Mouse (Mus musculus): ENCODE measurements at regions not wholly inside any gene's neighbourhood (a gene's known extent, or its start where the extent isn't known, plus 50 kb on each side); places are given as distances from the start of the nearest gene placed in this dataset.

DNA sequence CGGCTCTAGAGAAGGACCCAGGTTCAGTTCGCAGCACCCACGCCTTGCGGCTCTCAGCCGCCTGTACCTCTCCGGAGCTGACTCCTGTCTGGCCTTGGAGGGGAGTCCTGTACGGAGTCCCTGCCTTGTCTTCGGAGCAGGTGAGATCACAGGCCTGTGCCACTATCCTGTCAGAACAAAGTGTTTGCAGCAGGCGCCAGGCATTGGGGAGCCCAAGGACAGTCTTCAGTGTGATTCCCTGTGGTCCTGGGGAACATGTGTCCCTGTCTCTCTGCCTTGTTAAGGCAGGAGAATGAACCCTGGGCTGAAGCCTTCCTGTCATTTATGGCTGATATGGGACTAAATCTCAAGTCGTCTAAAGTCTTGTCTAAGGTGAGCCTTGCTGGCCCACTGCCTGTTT is 176.5 kb downstream of the Vrk1 start:
- in situ Hi-C loops (cut with MboI, MseI), result no loop called here

- in situ Hi-C loops (cut with MboI, MseI), result no loop called here
These were observed 181.7 kb downstream of the Vrk1 start for GRCm38 (mm10) chr12:106191771-106192170.

DNA sequence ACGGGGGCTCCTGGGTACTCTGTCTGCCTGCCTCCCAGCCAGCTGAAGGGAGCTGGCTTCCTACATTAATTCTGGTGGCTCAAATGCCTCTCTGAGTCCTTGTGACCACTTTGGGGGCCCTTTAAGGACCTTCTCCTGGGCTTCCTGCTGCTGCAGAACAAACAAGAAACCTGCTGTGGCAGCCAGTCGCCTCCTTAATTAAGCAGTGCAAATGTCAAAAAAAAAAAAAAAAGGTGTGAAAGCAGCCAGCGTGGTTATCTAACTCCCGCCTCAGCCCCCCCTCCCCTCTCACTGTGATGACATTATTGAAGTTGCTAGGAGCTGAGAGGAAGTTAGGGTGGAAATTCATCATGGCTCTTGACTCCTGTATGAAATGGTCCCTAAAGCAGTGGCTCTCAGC is 189.3 kb downstream of the Vrk1 start:
- in situ Hi-C loops (cut with MboI, MseI), result no loop called here

- in situ Hi-C loops (cut with MboI, MseI), result loop anchor here (5.0 kb wide), 1 partner anchor 74 kb away; no protein-coding TSS in a partner anchor
These were observed 193.5 kb downstream of the Vrk1 start for GRCm38 (mm10) chr12:106203526-106203925.

GRCm38 (mm10) chr12:106210959-106211358 is 200.9 kb downstream of the Vrk1 start:
- in situ Hi-C loops (cut with MboI, MseI), result no loop called here

- in situ Hi-C loops (cut with MboI, MseI), result no loop called here
These were observed 201.5 kb downstream of the Vrk1 start for GRCm38 (mm10) chr12:106211488-106211887.

- in situ Hi-C loops (cut with MboI, MseI), result no loop called here
These were observed 202.4 kb downstream of the Vrk1 start for GRCm38 (mm10) chr12:106212397-106212796.

DNA sequence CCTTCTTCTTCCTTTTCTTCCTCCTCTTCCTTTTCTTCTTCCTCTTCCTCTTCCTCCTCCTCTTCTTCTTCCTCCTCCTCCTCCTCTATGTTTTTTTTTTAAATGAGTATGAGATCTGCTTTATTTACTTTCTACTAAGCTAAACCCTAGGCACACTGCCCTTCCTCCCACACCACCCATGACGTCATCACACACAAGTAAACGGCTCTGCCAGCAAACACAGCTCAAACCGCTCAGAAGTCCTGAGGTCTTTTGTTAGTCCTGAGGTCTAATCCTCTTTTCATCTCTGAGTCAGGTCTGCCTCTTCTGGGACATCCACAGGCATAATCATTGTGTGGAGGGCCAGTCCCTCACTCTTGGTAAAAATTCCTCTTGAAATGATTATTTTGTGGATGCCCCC is 210.0 kb downstream of the Vrk1 start:
- in situ Hi-C loops (cut with MboI, MseI), result no loop called here

- in situ Hi-C loops (cut with MboI, MseI), result no loop called here
These were observed 216.2 kb downstream of the Vrk1 start for GRCm38 (mm10) chr12:106226276-106226675.

DNA sequence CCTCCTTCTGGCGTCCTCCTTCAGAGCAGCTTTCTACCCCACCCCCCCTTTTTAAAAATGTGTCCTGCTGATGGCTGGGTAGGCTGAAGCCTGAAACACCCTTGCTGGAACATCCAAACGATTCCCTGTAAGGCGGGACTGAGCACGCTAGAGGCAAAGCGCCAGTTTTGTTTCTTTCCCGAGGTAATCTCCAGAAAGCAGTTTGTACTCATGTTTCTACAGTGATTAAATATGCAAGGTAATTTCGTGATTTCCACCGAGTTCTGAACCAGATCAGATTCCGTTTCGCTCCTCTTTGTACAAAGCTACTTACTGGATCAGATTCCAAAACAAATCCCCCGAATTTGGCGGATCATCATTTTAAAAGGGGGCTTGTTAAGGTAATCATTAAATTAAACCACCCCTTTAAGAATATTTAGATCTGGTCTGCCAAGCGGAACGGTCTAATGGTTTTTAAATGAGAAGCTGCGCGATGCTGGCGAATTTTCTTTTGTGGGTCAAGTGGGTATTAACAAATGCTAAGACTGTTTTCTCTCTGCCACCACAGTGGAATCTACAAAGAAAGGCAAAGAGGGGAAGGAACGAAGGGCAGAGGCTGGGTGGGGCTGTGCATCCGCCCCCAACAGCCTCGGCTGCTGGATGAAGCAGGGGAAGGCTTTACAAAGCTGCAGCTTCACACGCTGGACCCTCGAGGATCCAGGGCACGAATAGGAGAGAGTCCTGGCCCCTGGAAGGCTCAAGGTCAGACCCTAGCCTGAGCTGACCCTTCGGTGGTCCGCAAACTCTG is 216.9 kb downstream of the Vrk1 start:
- in situ Hi-C loops (cut with MboI, MseI), result no loop called here

DNA sequence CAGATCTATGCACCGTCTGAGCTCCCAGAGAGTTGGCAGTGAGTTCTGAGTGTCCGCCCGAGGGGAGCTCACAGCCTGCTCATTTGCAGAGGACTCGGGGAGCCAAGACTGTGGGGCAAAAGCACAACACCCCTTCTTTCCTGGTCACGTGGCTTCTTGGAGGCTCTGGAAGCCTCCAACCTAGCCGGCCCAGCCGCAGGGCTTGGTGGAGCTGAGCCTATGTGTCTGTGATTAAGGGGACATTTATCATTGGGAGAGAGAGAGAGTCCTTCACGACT is 217.5 kb downstream of the Vrk1 start:
- in situ Hi-C loops (cut with MboI, MseI), result no loop called here

GRCm38 (mm10) chr12:106245178-106245840 is 235.3 kb downstream of the Vrk1 start:
- in situ Hi-C loops (cut with MboI, MseI), result no loop called here

- in situ Hi-C loops (cut with MboI, MseI), result no loop called here
These were observed 263.6 kb downstream of the Vrk1 start for GRCm38 (mm10) chr12:106273591-106273990.

DNA sequence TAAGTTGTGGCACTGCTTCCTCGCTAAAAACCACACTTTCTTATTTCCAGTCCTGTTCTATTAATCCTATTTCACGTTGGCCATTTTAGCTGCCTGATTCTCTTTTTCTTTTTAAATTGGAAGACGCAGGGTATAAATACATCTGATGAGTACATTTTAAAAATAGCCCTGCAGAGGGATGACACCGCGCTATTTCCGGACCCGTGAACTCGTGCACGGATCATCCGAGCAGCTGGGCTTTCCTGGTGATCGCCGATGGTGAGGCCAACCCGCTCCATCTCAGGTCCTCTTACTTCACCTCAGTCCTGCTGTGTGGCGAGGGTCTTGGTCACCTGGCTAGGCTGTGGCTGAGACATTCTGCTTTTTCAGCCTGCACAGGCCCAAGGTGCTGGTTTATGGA is 267.9 kb downstream of the Vrk1 start:
- in situ Hi-C loops (cut with MboI, MseI), result loop anchor here (5.0 kb wide), 1 partner anchor 76 kb away; no protein-coding TSS in a partner anchor

DNA sequence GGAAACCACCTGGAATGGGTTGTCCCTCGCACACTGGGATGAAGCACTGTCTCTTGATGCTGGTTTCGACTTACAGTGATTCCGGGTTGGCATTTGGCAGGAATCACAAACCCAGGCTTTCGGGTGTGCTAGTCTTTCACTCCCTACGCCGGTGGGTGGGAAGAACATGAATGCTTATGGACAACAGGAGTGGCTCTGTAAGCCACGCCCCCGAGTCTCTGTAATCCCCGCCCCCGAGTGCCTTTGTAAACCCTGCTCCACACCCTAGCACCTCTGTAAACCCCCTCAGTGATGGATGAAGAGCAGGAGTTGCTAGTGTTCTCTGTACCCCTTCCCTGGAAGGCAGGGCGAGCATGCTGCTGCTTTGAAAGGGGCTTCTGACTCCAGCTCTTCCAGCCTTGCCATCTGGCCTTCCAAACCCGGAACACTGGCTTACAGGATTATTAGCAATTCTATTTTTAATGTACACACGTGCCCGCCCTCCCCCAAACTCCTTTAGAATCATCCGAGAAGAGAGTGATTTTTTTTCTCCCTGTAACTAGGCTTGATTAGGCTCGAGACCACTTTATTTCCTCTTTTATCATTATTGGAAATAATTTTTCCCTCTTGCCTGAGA is 272.6 kb downstream of the Vrk1 start:
- in situ Hi-C loops (cut with MboI, MseI), result no loop called here

DNA sequence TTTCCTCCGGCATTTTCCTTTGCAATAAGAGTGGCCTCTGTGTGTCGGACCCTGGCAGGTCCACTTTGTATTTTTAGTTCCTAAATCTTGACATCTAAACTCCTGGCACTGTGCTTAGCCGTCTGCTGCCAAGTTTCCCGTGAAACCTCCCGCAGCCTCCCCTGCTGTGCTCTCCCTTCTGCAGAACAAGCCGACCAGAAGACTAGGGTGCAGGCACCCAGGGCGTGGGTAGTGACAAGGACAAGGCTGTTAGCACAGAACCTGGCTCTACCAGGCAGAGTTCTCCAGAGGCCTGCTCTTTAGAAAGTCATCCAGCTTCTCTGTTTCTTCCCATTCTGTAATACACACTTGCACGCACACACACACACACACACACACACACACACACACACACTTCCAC is 274.8 kb downstream of the Vrk1 start:
- in situ Hi-C loops (cut with MboI, MseI), result no loop called here

DNA sequence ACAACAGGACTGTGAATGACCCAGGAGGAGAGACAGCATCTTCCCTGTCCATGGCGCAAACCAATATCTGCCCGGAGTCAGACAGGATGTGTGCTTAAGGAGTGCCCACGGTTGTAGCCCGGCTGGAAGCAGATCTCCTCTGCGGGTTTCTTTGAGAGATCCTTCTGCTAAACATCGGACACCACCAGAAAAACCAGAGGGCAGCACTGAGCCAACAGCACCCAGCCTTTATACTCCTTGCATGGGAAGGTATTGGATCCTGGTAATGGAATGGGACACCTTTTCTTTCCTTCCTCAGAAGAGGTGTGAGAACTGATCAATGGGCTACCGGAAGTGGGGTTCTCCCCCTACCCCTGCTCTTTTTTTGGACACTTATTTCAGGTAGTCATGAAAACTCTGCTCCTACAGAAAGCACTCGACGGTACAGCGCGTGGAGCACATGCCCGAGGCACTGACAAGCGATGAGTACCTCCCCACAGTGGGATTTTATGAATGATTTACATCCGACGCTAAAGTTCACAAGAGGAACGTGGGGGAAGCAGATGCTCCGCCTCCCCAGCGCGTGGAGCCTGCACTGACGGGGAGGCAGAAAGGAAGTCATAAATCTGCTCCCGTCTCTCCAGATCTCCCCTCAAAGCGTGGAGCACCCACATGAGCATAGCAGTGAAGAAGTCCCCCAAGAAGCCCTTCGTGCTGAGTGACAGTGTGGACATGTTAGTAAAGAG is 278.9 kb downstream of the Vrk1 start:
- in situ Hi-C loops (cut with MboI, MseI), result no loop called here

- in situ Hi-C loops (cut with MboI, MseI), result no loop called here
These were observed 281.5 kb downstream of the Vrk1 start for GRCm38 (mm10) chr12:106291476-106292046.

- in situ Hi-C loops (cut with MboI, MseI), result no loop called here
These were observed 283.1 kb downstream of the Vrk1 start for GRCm38 (mm10) chr12:106293117-106293516.

GRCm38 (mm10) chr12:106295596-106295995 is 285.6 kb downstream of the Vrk1 start:
- in situ Hi-C loops (cut with MboI, MseI), result no loop called here

GRCm38 (mm10) chr12:106302617-106303016 is 292.6 kb downstream of the Vrk1 start:
- in situ Hi-C loops (cut with MboI, MseI), result no loop called here

Measured in regulatory T cell (primary cell).